Mouse (Mus musculus): ENCODE results near the gene Ncoa5. TPM values are rescaled to one million over a fixed set of nuclear protein-coding genes. Genes with fewer than 3 reads are reported as not detected.

Gene Ncoa5
- polyA plus RNA-seq, 1 experiment from 2014 or later = 126 TPM

DNA sequence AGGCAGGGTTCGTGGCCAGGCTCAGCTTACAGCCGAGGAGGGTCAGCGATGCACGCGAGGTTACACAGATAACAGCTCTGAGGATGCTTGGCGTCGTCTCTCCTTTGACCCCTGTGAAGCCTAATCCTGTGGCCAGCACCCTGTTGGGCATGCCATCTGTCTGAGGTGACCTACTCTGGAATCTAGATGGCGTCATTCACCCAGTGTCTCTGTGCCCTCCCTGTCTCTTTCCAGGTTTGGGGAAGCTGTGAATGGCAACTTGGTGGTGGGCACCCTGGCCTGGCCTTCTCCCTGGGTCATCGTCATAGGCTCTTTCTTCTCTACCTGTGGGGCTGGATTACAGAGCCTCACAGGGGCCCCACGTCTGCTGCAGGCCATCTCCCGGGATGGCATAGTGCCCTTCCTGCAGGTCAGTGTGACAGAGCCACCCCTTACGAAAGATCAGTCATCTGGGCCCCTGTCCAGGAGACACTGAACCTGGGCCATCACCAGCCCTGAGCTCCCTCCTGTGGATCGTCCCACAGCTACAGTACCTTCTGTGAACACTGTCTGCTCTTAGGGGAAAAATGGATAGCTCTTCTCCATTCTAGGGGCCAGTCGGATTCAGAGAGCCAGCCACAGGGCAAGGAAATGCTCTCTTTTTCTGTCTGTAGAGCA lies 48.2 kb downstream of the Ncoa5 start:
- Histone ChIP-seq H3K27me3 (peaks cover 5% of the 10 kb centered on the region; the same call in 1 of the 2 replicates), H3K9me3 (replicated peaks) (no peaks in the 10 kb centered on the region), H3K36me3 (no peaks in the 10 kb centered on the region), H3K4me1 (peaks cover 2% of the 10 kb centered on the region; the same call in 1 of the 2 replicates), H3K4me2 (replicated peaks) (no peak overlapping the region), H3K4me3 (no peak overlapping the region), H3K27ac (no peak overlapping the region), H3K9ac (no peak overlapping the region)
- ATAC-seq (ENCODE audit: low FRiP score) = no peak
- WGBS = 79% methylated on average over 14 of the region's 14 CpGs

GRCm38 (mm10) chr2:164985962-164986361 lies 48.7 kb downstream of the Ncoa5 start:
- Histone ChIP-seq H3K27me3 (peaks cover 5% of the 10 kb centered on the region; the same call in 1 of the 2 replicates), H3K27ac (no peak overlapping the region), H3K4me1 (no peaks in the 10 kb centered on the region), H3K4me2 (replicated peaks) (no peak overlapping the region), H3K4me3 (no peak overlapping the region), H3K9me3 (replicated peaks) (no peaks in the 10 kb centered on the region), H3K9ac (no peak overlapping the region), H3K36me3 (no peaks in the 10 kb centered on the region)
- WGBS = 83% methylated on average over 6 of the region's 6 CpGs
- ATAC-seq (ENCODE audit: low FRiP score) = no peak

DNA sequence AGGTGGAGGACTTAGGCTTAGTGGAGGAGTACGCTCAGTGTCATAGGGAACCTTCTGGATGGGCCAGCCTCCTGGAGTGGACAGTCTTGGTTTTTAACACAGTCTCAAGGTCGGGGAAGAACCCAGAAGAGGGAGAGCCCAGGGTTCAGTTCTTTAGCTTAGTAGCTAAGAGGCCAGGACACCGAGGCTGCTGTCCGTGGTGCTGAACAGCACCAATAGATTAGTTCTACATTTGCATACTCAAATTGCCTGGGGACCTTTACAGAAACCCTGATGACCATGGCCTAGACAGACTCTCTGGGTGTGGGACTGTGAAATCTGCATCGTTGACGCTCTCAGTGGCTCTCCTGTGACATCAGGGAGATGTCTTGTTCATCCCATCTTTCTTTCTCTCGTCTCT lies 54.9 kb downstream of the Ncoa5 start:
- Histone ChIP-seq H3K9ac (no peak overlapping the region), H3K4me1 (no peaks in the 10 kb centered on the region; the same call in 1 of the 2 replicates), H3K27me3 (peaks cover 8% of the 10 kb centered on the region), H3K9me3 (replicated peaks) (no peaks in the 10 kb centered on the region), H3K4me3 (no peak overlapping the region), H3K4me2 (replicated peaks) (no peak overlapping the region), H3K27ac (no peak overlapping the region), H3K36me3 (no peaks in the 10 kb centered on the region)
- ATAC-seq (ENCODE audit: low FRiP score) = no peak
- whole genome bisulfite sequencing = 22% methylated on average over 7 of the region's 7 CpGs

GRCm38 (mm10) chr2:164975611-164976010 lies 59.1 kb downstream of the Ncoa5 start:
- Histone ChIP-seq H3K4me3 (no peak overlapping the region), H3K36me3 (no peaks in the 10 kb centered on the region), H3K9me3 (replicated peaks) (no peaks in the 10 kb centered on the region), H3K9ac (no peak overlapping the region), H3K27me3 (peaks cover 39% of the 10 kb centered on the region), H3K4me1 (peaks cover 13% of the 10 kb centered on the region), H3K27ac (no peak overlapping the region), H3K4me2 (replicated peaks) (no peak overlapping the region)
- no peak for ATAC-seq (ENCODE audit: low FRiP score)
- 83% methylated on average over 6 of the region's 6 CpGs for WGBS

DNA sequence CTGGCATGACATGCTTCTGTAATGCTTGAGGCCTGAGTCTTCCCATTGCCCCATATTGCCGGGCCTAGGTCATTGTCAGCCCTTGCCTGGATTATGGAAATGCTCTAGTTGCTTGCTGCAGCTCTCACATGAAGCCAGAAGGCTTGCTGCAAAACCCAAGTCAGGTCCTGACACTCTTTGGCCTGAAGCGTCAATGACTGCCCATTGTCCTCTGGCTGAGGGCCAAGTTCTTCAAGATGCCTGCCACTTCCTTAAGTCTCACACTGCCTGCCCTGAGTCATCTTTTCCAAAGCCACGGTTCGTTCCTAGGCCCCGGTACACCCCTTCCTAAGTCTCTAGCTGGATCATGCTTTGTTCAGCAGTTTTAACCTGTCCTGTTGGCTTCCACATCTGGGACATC lies 62.0 kb downstream of the Ncoa5 start:
- WGBS = 70% methylated on average over 5 of the region's 5 CpGs
- ATAC-seq (ENCODE audit: low FRiP score) = no peak
- no peaks in the 10 kb centered on the region for H3K36me3 ChIP-seq
- peaks cover 41% of the 10 kb centered on the region for H3K4me1 ChIP-seq
- no peak overlapping the region for H3K9ac ChIP-seq
- H3K9me3 ChIP-seq (replicated peaks) = no peaks in the 10 kb centered on the region
- no peak overlapping the region for H3K27ac ChIP-seq
- H3K27me3 ChIP-seq = peaks cover 65% of the 10 kb centered on the region
- H3K4me3 ChIP-seq = no peak overlapping the region
- no peak overlapping the region for H3K4me2 ChIP-seq (replicated peaks)

DNA sequence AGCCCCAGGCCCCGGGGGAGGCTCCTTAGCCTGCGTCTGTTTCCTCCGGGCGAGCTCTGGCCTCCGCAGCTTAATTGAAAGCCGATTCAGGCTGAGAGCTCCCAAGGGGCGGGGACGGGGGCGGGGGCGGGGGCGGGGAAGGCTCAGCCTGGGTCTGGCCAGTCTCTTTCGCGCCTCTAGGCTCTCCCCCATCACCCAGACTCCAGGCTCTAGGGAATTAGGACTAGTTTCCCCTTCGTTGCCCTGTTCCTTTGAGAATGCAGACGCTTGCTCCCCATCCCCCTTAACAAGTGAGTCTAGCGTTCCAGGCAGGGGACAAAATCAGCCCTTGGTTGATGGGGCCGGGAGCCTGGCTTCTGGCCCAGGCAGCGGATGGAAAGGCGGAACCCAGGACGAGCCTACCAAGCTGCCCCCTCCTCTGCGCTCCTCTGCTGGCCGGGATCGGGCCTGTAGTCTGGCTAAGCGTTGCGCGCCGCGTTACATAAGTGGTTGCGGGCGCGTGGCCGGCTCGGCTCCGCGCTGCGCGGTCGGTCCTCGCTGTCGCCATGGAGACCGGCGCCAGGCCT lies 64.0 kb downstream of the Ncoa5 start:
- peaks cover 42% of the 10 kb centered on the region for H3K4me1 ChIP-seq
- no peaks in the 10 kb centered on the region for H3K9me3 ChIP-seq (replicated peaks)
- H3K36me3 ChIP-seq = no peaks in the 10 kb centered on the region
- H3K9ac ChIP-seq = peak overlapping the region; percentile 58
- peak overlapping the region; percentile 44 for H3K4me3 ChIP-seq
- WGBS = under 1% methylated on average over 42 of the region's 42 CpGs
- H3K27me3 ChIP-seq = peaks cover 84% of the 10 kb centered on the region
- peak; percentile 62 for ATAC-seq (ENCODE audit: low FRiP score)
- peak overlapping the region; percentile 55 for H3K4me2 ChIP-seq (replicated peaks)
- H3K27ac ChIP-seq = peak overlapping the region; percentile 58

DNA sequence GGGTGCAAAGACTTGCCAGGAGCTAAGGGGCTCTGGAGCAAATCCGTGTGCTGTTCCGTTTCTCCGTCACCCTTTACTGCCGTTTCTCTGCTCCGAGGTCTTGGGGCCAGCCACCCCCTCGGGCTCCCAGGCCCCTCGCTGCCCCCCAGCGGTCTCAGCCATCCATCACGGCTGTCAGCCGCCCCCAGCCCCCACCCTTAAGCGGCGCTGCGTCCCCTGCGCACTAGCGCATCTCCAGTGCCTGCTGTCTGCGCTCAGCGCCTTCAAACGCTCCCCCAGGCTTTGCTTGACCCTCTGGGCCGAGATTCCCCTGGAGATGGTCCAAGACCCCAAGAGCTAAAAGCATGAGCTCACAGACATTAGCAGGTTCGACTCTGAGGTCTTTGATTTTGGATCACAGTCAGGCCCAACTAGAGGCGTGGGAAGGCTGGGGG lies 65.3 kb downstream of the Ncoa5 start:
- Histone ChIP-seq H3K4me1 (peaks cover 52% of the 10 kb centered on the region), H3K27me3 (peaks cover 84% of the 10 kb centered on the region), H3K27ac (peak overlapping the region; percentile 58), H3K4me2 (replicated peaks) (peak overlapping the region; percentile 55), H3K4me3 (peak overlapping the region; percentile 44), H3K9ac (peak overlapping the region; percentile 55), H3K9me3 (replicated peaks) (no peaks in the 10 kb centered on the region), H3K36me3 (no peaks in the 10 kb centered on the region)
- WGBS = 1% methylated on average over 21 of the region's 21 CpGs
- ATAC-seq (ENCODE audit: low FRiP score) = no peak

DNA sequence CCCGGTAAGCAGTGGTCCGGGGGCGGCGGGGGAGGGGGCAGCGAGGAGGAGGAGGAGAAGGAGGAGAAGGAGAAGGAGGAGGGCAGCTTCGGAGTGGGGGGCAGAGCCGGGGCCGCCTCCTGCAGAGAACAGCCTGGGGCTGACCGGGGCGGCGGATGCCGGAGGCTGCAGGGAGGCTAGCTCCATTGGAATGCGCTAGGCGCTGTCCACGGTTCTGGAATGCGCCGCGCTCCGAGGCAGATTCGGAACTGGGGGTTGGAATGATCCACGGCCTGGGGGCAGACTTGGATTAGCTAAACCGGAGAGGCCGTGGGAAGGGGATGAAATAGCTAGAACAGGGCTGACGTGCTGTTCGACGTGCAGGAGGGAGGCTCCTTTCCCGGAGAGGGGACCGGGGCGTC lies 66.2 kb downstream of the Ncoa5 start:
- Histone ChIP-seq H3K9ac (peak overlapping the region; percentile 55), H3K27me3 (peaks cover 77% of the 10 kb centered on the region), H3K9me3 (replicated peaks) (no peaks in the 10 kb centered on the region), H3K27ac (peak overlapping the region; percentile 58), H3K36me3 (no peaks in the 10 kb centered on the region), H3K4me2 (replicated peaks) (peak overlapping the region; percentile 55), H3K4me3 (peak overlapping the region; percentile 44), H3K4me1 (peaks cover 59% of the 10 kb centered on the region)
- no peak for ATAC-seq (ENCODE audit: low FRiP score)
- 1% methylated on average over 25 of the region's 29 CpGs for WGBS

GRCm38 (mm10) chr2:164967761-164968440 lies 66.8 kb downstream of the Ncoa5 start:
- peak overlapping the region; percentile 55 for H3K9ac ChIP-seq
- peak overlapping the region; percentile 58 for H3K27ac ChIP-seq
- no peaks in the 10 kb centered on the region for H3K36me3 ChIP-seq
- peak overlapping the region; percentile 44 for H3K4me3 ChIP-seq
- peak overlapping the region; percentile 55 for H3K4me2 ChIP-seq (replicated peaks)
- peak; percentile 35; the same call in 1 of the 2 replicates for ATAC-seq (ENCODE audit: low FRiP score)
- peaks cover 62% of the 10 kb centered on the region for H3K4me1 ChIP-seq
- under 1% methylated on average over 65 of the region's 65 CpGs for WGBS
- H3K27me3 ChIP-seq = peaks cover 74% of the 10 kb centered on the region
- no peaks in the 10 kb centered on the region for H3K9me3 ChIP-seq (replicated peaks)

GRCm38 (mm10) chr2:164967193-164967592 lies 67.5 kb downstream of the Ncoa5 start:
- Histone ChIP-seq H3K9me3 (replicated peaks) (no peaks in the 10 kb centered on the region), H3K4me1 (peaks cover 62% of the 10 kb centered on the region), H3K27ac (peak overlapping the region; percentile 58; the same call in 1 of the 2 replicates), H3K9ac (no peak overlapping the region), H3K4me3 (no peak overlapping the region), H3K36me3 (no peaks in the 10 kb centered on the region), H3K4me2 (replicated peaks) (peak overlapping the region; percentile 55; the same call in 1 of the 2 replicates), H3K27me3 (peaks cover 68% of the 10 kb centered on the region)
- 7% methylated on average over 5 of the region's 6 CpGs for WGBS
- ATAC-seq (ENCODE audit: low FRiP score) = no peak

GRCm38 (mm10) chr2:164966381-164966780 lies 68.3 kb downstream of the Ncoa5 start:
- no peaks in the 10 kb centered on the region for H3K36me3 ChIP-seq
- H3K4me1 ChIP-seq = peaks cover 61% of the 10 kb centered on the region
- no peak overlapping the region for H3K9ac ChIP-seq
- ATAC-seq (ENCODE audit: low FRiP score) = no peak
- H3K9me3 ChIP-seq (replicated peaks) = no peaks in the 10 kb centered on the region
- peaks cover 60% of the 10 kb centered on the region for H3K27me3 ChIP-seq
- H3K4me2 ChIP-seq (replicated peaks) = no peak overlapping the region
- H3K27ac ChIP-seq = no peak overlapping the region
- whole genome bisulfite sequencing = 23% methylated on average over 8 of the region's 8 CpGs
- H3K4me3 ChIP-seq = no peak overlapping the region

GRCm38 (mm10) chr2:164964981-164965380 lies 69.7 kb downstream of the Ncoa5 start:
- H3K9ac ChIP-seq = no peak overlapping the region
- peaks cover 56% of the 10 kb centered on the region for H3K4me1 ChIP-seq
- ATAC-seq (ENCODE audit: low FRiP score) = no peak
- no peaks in the 10 kb centered on the region for H3K36me3 ChIP-seq
- WGBS = 85% methylated on average over 1 of the region's 1 CpGs
- H3K9me3 ChIP-seq (replicated peaks) = no peaks in the 10 kb centered on the region
- H3K4me3 ChIP-seq = no peak overlapping the region
- peak overlapping the region; percentile 84 for H3K27ac ChIP-seq
- no peak overlapping the region for H3K4me2 ChIP-seq (replicated peaks)
- peaks cover 46% of the 10 kb centered on the region for H3K27me3 ChIP-seq
